Mouse (Mus musculus): Measurements from ENCODE around the gene Vat1l.

Gene Vat1l

DNA sequence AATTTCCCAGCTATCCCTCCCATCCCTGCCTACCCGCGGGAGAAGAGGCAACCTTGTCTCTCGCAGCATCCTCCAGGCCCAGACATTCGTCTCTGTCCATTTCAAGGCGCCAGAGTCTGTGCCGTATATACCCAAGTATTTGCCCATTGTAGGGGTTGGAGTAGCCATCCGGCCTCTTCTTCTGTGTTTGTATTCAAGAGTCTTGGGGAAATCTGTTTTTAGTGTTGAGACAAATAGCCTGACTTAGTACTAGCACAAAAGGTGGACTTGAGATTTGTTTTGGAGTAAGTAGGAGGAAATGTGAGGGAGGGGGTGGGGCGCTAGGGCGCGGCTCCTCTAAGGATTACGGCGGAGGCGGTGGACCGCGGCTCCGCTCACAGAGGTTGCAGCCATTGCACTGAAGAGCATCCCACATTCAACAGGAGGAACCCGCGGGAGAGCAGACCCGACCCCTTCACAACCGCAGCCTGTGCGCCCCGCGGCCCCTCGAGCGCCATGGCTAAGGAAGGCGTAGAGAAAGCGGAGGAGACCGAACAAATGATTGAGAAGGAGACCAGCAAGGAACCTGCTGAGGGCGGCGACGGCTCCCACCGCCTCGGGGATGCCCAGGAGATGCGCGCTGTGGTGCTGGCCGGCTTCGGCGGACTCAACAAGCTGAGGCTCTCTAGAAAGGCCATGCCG, at the start of gene Vat1l:
Gene Vat1l, plus strand, starts transcription at position 392 of the 681 bp plus-strand sequence.
- CTCF ChIA-PET = no interaction called here

DNA sequence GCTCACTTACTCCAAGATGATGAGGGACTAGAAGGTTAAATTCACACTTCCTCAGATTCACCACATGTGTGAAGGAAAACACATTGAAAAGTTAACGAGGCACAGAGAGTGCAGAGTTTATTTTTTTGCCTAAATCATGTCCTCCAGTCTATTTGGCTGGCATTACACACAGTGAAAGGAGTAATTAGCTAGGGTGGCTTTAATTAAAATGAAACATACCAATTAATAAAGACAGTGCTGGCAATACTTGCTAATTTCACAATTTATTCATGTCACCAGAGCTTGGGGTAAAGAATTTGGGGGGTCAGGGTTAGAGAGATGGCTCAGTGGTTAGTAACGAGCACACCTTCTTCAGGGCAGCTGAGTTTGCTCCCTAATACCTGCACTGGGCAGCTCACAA, 46.8 kb upstream of the Vat1l start:
- CTCF ChIA-PET = no interaction called here

DNA sequence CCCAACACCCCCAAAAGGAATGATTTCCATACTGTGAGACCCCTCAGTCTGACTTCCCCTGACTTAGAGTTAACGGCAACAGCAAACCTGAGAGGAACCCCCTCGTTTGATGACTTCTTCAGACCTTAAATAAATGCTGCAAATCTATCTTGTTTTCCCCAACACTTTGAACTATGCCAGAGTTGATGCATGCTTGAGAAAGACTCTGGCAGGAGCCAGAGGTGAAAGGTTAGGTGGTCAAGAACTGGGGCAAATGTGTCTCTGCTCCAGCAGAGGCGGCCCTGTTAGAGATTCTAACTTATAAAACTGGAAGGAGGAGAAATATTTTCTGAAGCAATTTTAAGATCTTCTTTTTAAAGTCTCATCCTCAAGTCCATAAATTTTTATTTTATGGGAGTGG, 45.7 kb upstream of the Vat1l start:
- CTCF ChIA-PET = no interaction called here

DNA sequence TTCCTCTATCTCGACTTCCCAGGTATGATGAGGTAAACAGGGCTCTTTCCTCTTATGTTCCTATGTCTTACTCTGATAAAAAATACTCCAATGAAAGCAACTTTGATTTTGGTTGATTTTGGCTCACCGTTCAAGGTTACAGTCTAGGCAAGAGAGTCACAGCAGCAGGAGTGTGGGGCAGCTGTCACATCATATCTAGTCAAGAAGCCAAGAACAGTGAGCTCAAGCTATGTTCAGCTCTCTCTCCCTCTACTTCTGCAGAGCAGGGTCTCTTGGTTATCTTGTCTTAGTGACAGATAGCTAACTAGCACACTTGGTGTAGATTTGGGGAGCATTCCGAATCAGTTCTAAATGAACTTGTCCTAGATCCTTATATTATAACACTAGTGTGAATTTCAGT, 41.5 kb upstream of the Vat1l start:
- CTCF ChIA-PET = no interaction called here

DNA sequence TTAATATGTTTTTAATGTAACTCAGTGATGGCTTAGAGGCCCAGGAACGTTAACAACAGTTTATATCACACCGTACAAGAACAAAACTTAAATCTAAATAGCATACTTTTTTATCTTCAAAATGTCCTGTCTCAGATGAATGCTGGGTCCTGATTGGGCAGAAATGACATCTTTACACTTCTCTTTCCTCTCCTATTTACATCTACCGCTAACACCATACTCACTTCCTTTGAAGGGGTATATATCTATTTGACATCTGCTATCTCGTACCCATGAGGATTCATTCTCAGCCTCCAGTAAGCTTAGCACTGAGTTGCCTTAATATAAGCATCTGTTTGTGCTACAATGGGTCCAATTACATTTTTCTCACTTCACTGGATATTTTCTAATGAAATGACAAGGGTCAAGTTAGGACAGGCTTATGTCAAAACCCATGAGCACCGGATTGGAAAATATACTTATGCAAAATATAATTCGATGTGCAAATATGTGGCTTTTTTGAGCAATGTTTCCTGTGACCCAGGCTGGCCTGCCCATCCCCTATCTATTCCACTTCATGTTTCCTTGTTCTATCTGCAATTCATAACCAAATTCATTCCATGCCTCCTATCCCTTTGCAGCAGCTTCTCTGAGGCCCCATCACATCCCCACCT, 40.8 kb upstream of the Vat1l start:
- CTCF ChIA-PET = no interaction called here

DNA sequence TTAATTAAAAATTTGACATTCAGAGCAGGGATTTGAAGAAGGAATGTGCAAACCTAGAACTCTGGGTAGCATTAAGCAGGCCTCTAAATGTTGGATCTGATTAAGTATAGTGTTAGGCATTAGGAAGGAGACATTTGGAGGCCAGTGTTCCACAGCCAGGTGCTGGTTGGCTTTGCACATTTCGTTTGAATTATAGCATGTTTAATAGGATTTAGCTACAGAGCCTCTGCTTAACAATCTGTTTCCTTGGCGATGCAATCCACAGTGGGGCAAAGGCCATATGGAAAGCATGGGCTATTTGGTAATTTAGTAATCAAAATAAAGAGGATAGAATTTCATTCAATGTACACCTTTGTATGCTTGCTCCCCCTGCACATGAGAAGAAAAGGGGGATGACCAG, 39.7 kb upstream of the Vat1l start:
- CTCF ChIA-PET = no interaction called here

DNA sequence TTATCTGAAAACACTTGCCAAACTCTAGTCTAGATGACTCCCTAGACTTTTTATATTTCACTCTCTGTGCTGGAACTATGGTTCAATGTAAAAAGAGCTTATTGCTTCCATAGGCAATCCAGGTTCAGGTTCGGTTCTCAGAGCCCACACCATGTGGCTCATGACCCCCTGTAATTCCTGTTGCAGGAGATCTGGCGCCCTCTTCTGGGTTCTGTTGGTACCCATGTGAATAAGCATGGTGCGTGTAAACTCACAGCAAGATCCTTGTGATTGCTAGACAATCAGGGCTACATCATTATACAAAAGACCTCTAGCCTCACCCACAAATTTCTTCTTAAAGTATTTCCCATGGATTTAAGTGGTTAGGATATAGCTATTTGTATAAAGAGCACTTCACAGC, 28.7 kb upstream of the Vat1l start:
- CTCF ChIA-PET = no interaction called here

DNA sequence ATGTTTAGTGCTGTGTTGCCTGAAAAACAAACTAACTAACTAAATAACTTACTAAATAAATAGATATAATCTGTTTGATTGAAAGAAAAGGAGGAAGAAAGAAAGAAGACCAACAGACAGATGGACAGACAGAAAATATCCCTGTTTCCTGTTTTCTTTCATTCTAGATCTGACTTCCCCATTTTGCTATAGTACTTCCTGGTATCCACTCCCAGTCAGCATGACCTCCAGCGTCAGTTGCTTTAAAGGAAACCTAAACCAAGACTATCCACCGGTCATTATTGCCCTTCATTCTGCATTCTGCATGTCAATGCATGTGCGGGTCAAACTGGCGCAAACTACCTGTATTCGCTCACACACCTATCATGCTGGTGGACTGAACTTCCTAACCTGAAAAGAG, 12.1 kb upstream of the Vat1l start:
- CTCF ChIA-PET = no interaction called here

DNA sequence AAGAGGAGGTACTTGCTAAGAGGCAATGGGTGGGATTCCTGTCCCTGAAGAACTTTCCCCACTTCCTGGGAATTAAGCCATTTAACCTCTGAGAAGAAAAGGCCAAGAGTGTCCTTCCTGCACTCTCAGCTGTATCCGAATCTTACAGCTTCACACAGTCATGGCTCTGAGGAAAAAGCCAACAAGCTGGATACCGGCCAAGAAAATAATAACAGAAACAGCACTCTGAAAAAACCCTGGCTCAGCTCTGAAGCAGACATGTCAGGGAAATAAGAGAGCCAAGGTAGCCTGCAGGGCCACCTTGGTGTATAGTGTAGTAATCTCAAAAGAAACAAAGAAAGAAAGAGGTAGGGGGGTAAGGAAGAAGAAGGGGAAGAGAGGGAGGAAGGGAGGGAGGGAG, 6.4 kb upstream of the Vat1l start:
- CTCF ChIA-PET = no interaction called here

DNA sequence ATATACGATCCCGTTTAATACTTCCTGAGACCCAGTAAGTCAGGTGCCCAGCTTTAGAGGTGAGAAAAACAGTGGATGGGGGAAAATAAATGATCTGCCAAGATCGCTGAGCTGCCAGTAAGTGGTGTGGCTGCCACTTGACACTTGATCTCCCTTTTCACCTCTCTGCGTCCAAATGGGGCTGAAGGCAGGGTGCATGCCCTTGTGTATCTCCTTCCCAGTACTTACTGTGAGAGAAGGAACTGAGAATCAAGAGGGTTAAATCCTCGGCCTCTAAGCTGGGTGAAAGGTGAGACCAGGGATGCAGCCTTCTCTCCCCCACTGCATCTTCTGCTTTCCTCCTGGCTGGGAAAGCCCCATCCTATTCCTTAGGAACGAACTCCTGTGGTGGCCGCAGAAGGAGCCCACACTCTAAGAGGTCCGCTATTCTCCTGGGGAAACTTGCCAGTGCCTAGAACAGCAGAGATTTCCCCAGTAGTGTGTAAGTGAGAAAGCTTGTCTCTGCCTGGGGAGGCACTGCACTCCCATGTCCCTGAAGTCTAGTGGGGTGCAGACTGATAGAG, 1.1 kb downstream of the Vat1l start:
- CTCF ChIA-PET = no interaction called here

DNA sequence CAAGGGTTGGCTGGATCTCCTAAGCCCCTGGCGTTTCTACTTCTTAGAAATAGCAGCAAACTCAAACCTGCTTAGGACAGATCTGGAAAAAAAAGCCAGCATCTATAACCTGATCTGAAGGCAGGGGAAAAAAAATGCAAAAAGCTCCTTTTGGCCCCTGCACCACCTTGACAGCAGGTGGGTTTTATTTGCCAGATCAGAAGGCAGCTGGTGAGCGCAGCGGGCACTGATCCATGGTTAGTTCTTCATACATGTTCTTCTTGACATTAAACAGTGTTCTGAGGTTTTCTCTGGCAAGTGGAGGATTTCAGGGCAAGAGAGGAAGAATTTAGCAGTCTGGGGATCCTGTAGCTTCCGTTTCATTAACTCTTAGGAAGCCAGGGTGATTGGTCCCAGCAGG, 1.6 kb downstream of the Vat1l start:
- CTCF ChIA-PET = no interaction called here

DNA sequence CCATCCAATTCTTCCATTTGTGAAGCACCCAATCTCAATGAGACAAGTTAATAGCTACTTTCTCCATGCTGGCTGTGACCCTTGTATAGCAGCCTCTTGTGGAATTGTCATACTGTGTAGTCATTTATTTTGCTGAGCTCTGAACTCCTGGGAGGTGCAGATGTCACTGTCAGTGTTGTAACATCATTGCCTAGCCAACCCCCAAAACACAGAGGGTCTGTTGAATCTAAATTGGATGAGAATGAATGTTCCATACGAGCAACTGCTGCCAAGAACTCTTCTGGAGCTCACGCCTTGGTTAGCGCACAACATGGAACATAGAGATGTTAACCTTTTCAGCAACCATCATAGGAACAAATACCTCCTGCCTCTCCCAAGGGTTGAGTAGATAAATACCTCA, 15.4 kb downstream of the Vat1l start:
- CTCF ChIA-PET = no interaction called here

DNA sequence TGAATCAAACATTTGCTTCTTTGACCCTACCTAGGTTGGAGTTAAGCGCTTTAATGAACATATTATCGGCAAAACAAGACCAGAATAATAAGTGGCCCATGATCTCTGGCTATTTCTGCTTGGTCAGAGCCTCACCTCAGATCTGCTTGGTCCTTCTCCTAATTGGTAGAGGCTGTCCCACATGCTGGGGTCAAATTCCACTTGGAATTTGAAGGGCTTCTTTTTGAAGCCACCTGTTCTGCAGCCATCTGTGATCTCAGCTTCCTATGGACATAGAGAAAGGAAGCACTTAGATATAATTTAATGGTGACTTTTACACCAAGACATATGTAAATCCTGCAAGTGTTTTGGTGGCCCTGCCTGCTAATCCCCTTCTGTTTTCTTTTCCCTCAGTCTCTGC, 16.6 kb downstream of the Vat1l start:
- CTCF ChIA-PET = no interaction called here

DNA sequence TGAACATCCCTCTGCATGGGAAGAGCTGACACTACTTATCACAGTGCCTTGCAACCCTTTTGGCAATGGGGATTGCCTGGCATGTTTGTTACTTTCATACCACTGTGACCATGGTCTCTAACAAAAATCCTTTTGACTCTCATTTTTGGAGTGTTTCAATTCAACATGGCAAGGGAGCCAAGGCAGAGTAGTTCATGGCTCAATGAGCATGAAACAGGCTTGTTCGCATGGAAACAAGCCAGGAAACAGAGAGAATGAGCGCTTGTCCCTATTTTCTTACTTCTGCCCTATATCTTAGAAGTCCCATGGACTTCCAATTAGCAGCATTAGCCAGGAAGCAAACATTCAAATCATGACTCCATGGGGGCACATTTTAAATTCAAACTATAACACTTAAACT, 18.6 kb downstream of the Vat1l start:
- CTCF ChIA-PET = no interaction called here

DNA sequence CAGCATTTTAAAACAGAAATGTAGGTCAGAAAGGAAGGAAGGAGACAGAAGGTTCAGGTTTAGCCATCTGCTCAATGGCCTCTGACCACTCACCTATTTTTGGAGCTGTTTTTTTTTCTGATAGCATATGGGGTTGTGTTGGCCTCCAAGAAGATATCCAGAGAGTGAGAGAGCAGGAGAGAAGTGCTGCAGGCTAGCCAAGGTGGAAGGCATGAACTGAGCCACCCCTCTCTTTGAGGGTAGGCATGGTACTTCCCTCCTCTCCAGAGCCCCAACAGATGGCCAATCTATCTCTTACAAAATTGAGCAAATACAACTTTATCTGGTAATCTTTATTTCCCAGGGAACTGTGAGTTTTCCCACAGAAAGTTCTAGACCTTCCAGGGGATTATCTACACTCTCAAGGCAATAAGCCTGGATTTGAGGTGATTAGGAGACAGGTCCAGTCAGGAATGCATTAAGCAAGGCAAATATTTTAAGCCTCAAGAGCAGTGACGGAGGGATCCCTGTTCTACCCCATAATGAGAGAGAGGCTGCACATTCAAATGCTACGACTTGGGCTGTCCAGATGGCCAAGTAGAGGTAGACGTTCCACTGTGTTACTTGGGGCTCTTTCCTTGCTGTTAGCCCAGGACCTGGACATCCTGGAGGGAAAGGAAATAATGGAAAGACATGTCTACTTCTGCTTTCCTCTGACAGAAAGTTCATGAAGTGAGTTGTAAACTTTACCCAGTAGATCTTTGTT, 46.1 kb downstream of the Vat1l start:
- CTCF ChIA-PET = no interaction called here

DNA sequence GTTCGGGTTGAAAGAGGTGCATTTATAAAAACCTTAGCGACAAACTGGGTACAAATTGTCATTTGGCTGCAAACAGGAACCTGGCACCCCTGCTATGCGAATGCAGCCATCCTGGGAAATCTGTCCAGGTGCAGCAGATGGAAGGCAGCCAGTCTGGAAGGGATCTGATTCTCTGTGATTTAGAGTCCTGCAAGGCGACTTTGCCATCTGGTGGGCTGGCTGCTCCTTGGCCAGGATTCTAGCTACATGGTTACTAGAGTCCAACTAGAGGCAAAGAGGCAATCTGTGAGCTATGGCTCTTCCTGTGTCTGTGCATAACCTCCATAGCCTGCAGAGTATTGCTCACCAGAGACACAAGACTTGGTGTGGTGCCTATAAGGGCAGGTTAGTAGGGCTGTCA, 53.3 kb downstream of the Vat1l start:
- CTCF ChIA-PET = no interaction called here

DNA sequence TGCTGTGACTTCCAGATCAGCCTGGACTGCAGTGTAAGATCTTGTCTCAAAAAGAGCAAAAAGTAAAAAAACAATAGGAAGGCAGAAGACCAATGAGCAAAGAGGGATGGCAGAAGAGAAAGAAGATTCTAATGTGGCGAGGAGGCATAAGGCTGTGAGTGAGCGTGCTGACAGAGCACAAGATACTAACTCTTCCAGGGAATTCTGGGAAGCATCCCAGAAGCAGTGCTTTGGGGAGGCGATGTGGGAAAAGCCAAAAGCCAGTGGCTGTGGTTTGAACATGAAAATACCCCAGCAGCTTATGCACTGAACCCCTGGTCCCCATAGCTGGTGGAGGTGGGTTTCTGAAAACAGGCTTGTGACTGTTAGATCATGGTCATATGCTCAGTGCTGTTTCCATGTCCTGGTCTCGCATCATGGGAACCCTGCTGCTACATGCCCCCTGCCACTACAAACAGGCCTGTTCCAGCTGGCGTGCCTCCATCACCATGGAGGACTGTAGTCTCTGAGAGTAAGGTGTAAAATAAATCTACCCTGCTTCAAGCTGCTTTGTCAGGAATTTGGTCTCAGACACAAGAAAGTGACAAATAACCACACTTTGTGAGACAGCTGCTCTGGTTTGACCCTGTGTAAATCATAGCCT, 54.4 kb downstream of the Vat1l start:
- CTCF ChIA-PET = no interaction called here

DNA sequence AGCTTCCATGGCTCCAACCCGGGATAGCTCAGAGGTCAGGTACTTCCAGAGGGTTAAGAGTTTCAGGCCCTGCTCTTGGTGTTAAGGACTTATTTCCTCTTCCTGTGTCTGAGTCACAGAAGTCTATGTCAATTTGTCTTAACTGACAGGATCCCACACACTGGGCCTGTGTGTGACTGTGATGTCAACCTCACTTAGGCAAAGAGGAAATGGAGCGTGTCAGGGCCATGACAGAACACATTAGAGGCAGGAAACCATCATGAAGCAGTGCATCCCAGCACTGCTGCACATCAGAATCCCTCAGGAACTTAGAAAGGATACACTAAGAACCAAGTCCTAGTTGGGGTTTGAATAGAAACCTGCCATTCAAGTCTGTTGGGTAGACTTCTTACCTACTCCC, 56.9 kb downstream of the Vat1l start:
- CTCF ChIA-PET = no interaction called here

DNA sequence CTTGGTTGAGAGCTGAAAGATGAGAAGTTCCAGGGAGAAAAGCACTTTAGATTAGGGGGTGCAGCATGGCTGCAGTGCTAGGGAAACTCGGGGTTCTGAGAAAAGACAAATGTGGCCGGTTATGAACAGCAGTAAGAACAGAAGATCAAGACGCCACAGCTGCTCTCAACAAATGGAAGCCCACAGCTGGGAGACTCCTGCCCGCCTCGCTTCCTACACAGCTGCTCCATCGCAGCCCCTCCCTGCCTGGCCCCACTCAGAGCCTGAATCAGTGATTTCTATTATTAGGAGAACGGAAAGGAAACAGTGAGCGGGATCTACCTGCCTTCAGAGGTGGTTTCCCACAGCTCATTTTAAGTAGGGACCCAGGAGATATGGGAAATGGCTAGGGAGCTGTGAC, 69.1 kb downstream of the Vat1l start:
- CTCF ChIA-PET = no interaction called here

DNA sequence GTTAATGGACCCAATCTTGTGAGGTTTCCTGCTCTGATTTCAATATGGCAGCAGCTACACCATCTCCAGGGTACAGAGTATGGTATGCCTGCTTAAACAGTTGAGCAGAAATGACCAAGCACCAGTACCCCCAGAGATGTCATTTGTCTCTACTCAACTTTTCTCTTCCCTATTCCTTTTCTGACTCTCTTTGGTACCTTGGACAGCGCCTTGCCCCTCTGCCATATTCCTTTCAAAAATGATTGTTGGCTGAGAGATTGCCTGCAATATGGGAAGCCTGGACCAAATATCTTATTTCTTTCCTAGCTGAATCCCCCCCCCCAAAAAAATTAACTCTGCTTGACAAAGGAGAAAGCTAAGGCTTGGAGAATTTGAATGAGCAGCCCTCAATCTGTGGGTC, 75.7 kb downstream of the Vat1l start:
- CTCF ChIA-PET = no interaction called here

DNA sequence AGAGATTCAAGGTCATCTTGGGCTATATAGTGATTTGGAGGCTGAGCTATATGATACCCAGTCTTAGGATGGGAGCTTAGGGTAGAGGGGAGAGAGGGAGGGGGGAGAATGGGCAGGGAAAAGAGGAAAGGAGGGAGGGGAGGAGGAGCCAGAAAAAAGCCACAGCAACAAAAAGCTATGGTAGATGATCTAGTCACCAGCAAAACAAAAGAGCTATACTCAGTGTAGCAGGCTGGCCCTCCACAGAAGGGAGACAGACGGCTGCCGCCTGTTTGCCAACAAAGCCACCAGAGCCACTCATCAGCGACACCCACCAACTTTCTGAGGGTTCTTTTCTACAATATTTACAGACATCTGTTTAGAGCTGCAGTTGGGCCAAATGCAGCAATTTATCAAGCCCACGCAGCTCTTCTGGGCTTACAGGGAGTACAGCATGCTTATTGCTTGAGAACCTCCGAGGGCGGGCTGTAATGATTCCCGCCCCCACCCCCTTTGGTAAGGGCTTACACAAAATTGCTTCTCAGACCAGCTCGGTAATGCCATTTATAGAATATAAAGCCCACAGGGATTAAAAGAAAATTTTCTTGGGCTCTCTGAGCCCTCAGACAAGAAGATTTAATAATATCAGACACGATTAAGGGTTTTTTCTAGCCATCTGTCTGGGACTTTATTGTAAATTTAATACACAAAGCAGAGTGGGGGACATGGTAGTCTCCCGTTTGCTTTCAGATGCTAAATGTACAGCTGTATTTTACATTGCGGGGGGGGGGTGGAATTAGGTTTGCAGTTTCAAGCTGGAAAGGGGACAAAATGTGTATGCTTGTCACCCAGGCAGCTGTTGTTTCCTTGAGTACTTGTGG, 89.7 kb downstream of the Vat1l start:
- CTCF ChIA-PET = no interaction called here

DNA sequence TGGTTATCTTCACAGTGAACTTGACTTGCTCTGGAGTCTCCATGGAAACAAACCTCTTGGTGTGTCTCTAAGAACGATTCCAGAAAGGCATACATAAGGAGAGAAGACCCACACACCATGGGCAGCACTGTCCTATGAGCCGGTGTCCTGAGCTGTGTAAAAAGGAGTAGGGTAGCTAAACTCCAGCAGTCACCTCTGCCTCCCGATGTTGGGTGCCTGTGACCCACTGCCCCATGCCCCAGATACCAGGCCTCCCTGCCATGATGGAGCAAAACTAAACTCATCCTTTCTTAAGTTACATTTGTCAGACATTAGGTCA, 90.3 kb downstream of the Vat1l start:
- CTCF ChIA-PET = no interaction called here

Data from spleen, embryonic (tissue).